Mouse (Mus musculus): ENCODE data around the gene Ten1. TPM values are rescaled to one million over a fixed set of nuclear protein-coding genes. Genes with fewer than 3 reads are reported as not detected.

Gene Ten1
- polyA plus RNA-seq, 1 experiment from 2014 or later: 51.9 TPM

DNA sequence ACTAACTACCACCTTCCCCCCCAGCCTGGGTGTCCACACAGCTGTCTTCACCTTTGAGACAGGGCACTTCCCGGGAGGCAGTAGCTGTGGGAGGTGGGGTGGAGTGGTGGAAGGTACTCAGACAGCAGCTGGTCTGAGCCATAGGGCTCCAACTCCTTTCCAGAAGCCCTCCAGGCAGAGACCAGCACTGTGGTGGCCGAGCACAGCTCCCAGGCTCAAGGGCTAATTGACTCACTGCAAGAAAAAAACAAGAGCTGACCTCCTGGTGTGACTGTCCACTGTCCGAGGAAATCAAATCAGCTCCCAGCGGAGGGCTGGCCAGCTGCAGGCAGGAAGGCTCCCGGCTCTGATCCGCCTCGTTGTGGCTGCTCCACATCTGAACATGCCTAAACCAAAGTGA is 41.1 kb downstream of the Ten1 start:
- no peaks in the 10 kb centered on the region for H3K9me3 ChIP-seq (ENCODE audit: control insufficient read depth, low read length)
- ATAC-seq (ENCODE audit: low FRiP score, low TSS enrichment) (no peak), DNase-seq (ENCODE audit: low spot score) (no peak)
- H3K4me3 ChIP-seq (ENCODE audit: low read depth, low read length): no peak overlapping the region
- TF ChIP-seq EP300 (optimal IDR thresholded peaks at IDR 0.05) (no peak), CTCF (IDR thresholded peaks at IDR 0.05; ENCODE audit: low read depth) (no peak)
- H3K27ac ChIP-seq (replicated peaks): no peak overlapping the region
- H3K36me3 ChIP-seq (ENCODE audit: control insufficient read depth, insufficient read depth, low read length): peaks cover 4% of the 10 kb centered on the region; the same call in 1 of the 2 replicates
- H3K4me1 ChIP-seq (replicated peaks; ENCODE audit: control insufficient read depth, insufficient read depth): no peaks in the 10 kb centered on the region
- no peak overlapping the region for H3K9ac ChIP-seq (ENCODE audit: low read length)
- no peaks in the 10 kb centered on the region for H3K27me3 ChIP-seq (ENCODE audit: control insufficient read depth, insufficient read depth, low read length)
- 54% methylated on average over 7 of the region's 7 CpGs for WGBS
- no peak overlapping the region for H3K4me2 ChIP-seq (replicated peaks; ENCODE audit: low read depth)

GRCm38 (mm10) chr11:116241744-116242235 is 43.1 kb downstream of the Ten1 start:
- Histone ChIP-seq H3K9me3 (ENCODE audit: control insufficient read depth, low read length) (no peaks in the 10 kb centered on the region), H3K27me3 (ENCODE audit: control insufficient read depth, insufficient read depth, low read length) (no peaks in the 10 kb centered on the region), H3K4me2 (replicated peaks; ENCODE audit: low read depth) (no peak overlapping the region), H3K36me3 (ENCODE audit: control insufficient read depth, insufficient read depth, low read length) (peaks cover 17% of the 10 kb centered on the region), H3K9ac (ENCODE audit: low read length) (no peak overlapping the region), H3K4me1 (replicated peaks; ENCODE audit: control insufficient read depth, insufficient read depth) (no peaks in the 10 kb centered on the region), H3K4me3 (ENCODE audit: low read depth, low read length) (no peak overlapping the region), H3K27ac (replicated peaks) (no peak overlapping the region)
- TF ChIP-seq EP300 (optimal IDR thresholded peaks at IDR 0.05) (no peak), CTCF (IDR thresholded peaks at IDR 0.05; ENCODE audit: low read depth) (no peak)
- WGBS: 50% methylated on average over 12 of the region's 12 CpGs
- ATAC-seq (ENCODE audit: low FRiP score, low TSS enrichment) (no peak), DNase-seq (ENCODE audit: low spot score) (no peak)

DNA sequence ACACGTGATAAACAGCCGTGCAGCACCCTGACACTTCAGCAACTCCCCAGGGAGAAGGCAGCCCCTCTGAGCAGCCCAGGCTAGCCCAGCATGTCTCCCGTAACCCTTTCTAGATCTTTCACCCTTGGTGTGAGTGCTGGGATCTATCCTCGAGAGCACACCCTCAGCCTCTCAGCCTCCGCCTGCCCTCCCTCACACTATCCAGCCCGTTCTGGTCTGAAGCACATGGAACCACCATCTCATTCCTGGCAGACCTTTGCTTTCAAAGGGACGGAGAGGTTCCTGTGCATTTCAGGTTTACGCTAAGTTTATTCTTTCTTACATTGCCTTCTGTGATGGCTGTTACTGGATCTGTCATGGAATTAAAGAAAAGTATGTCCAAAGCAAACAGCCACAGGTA is 45.9 kb downstream of the Ten1 start:
- H3K9me3 ChIP-seq (ENCODE audit: control insufficient read depth, low read length): no peaks in the 10 kb centered on the region
- no peaks in the 10 kb centered on the region for H3K4me1 ChIP-seq (replicated peaks; ENCODE audit: control insufficient read depth, insufficient read depth)
- H3K4me3 ChIP-seq (ENCODE audit: low read depth, low read length): no peak overlapping the region
- H3K27ac ChIP-seq (replicated peaks): no peak overlapping the region
- 71% methylated on average over 8 of the region's 8 CpGs for WGBS
- no peaks in the 10 kb centered on the region for H3K27me3 ChIP-seq (ENCODE audit: control insufficient read depth, insufficient read depth, low read length)
- no peak overlapping the region for H3K9ac ChIP-seq (ENCODE audit: low read length)
- no peak overlapping the region for H3K4me2 ChIP-seq (replicated peaks; ENCODE audit: low read depth)
- no peak for DNase-seq (ENCODE audit: low spot score)
- H3K36me3 ChIP-seq (ENCODE audit: control insufficient read depth, insufficient read depth, low read length): peaks cover 30% of the 10 kb centered on the region
- no peak for TF ChIP-seq CTCF (IDR thresholded peaks at IDR 0.05; ENCODE audit: low read depth)
- TF ChIP-seq EP300 (optimal IDR thresholded peaks at IDR 0.05): no peak
- ATAC-seq (ENCODE audit: low FRiP score, low TSS enrichment): no peak

GRCm38 (mm10) chr11:116245616-116246015 is 47.0 kb downstream of the Ten1 start:
- no peak for DNase-seq (ENCODE audit: low spot score)
- no peak overlapping the region for H3K4me2 ChIP-seq (replicated peaks; ENCODE audit: low read depth)
- H3K36me3 ChIP-seq (ENCODE audit: control insufficient read depth, insufficient read depth, low read length): peaks cover 38% of the 10 kb centered on the region
- no peak for TF ChIP-seq EP300 (optimal IDR thresholded peaks at IDR 0.05)
- TF ChIP-seq CTCF (IDR thresholded peaks at IDR 0.05; ENCODE audit: low read depth): no peak
- no peaks in the 10 kb centered on the region for H3K27me3 ChIP-seq (ENCODE audit: control insufficient read depth, insufficient read depth, low read length)
- no peaks in the 10 kb centered on the region for H3K4me1 ChIP-seq (replicated peaks; ENCODE audit: control insufficient read depth, insufficient read depth)
- H3K4me3 ChIP-seq (ENCODE audit: low read depth, low read length): no peak overlapping the region
- H3K27ac ChIP-seq (replicated peaks): no peak overlapping the region
- ATAC-seq (ENCODE audit: low FRiP score, low TSS enrichment): no peak
- WGBS: 73% methylated on average over 6 of the region's 6 CpGs
- no peaks in the 10 kb centered on the region for H3K9me3 ChIP-seq (ENCODE audit: control insufficient read depth, low read length)
- H3K9ac ChIP-seq (ENCODE audit: low read length): no peak overlapping the region

DNA sequence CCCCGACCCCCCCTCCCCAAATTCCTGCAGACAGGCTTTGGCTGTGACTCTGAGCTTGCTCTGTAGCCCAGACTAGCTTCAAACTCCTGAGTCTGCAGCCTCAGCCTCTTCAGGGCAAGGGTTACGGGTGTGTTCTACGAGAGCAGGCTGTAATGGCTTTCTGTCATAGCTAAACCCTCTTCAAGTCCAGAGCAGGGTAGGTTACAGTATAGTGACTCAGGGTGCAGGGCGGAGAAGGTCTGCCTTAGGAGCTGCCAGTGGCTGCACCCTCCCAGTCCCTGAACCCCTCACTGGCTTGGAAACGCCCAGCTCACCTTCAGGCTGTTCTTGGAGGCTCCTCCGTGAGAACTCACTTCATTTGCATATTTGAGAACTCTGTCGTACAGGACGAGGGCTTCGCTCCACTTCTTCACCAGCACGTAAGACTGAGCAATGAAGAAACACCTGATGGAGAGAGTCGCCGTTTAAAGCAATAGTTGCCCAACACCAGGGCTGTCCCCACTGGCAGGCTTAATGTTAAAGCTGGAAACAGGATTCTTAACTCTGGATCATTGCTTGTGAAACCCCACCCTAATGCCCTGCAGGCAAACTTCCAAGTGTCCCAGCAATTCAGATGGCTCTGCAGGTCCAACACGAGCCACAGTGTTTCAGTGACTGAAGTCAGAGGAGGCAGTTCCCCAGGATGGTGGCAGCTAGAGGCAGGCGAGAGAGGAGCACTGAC is 49.0 kb downstream of the Ten1 start:
- no peak overlapping the region for H3K4me2 ChIP-seq (replicated peaks; ENCODE audit: low read depth)
- no peak overlapping the region for H3K4me3 ChIP-seq (ENCODE audit: low read depth, low read length)
- no peaks in the 10 kb centered on the region for H3K27me3 ChIP-seq (ENCODE audit: control insufficient read depth, insufficient read depth, low read length)
- ATAC-seq (ENCODE audit: low FRiP score, low TSS enrichment): peak; percentile 89
- H3K27ac ChIP-seq (replicated peaks): peak overlapping the region; percentile 74
- TF ChIP-seq CTCF (IDR thresholded peaks at IDR 0.05; ENCODE audit: low read depth) (no peak), EP300 (optimal IDR thresholded peaks at IDR 0.05) (no peak)
- H3K36me3 ChIP-seq (ENCODE audit: control insufficient read depth, insufficient read depth, low read length): peaks cover 55% of the 10 kb centered on the region
- no peaks in the 10 kb centered on the region for H3K9me3 ChIP-seq (ENCODE audit: control insufficient read depth, low read length)
- 65% methylated on average over 14 of the region's 14 CpGs for WGBS
- H3K4me1 ChIP-seq (replicated peaks; ENCODE audit: control insufficient read depth, insufficient read depth): no peaks in the 10 kb centered on the region
- H3K9ac ChIP-seq (ENCODE audit: low read length): no peak overlapping the region
- DNase-seq (ENCODE audit: low spot score): peak; percentile 55

GRCm38 (mm10) chr11:116250898-116251297 is 52.2 kb downstream of the Ten1 start:
- DNase-seq (ENCODE audit: low spot score) (no peak), ATAC-seq (ENCODE audit: low FRiP score, low TSS enrichment) (no peak)
- no peaks in the 10 kb centered on the region for H3K27me3 ChIP-seq (ENCODE audit: control insufficient read depth, insufficient read depth, low read length)
- no peaks in the 10 kb centered on the region for H3K9me3 ChIP-seq (ENCODE audit: control insufficient read depth, low read length)
- no peak for TF ChIP-seq EP300 (optimal IDR thresholded peaks at IDR 0.05)
- TF ChIP-seq CTCF (IDR thresholded peaks at IDR 0.05; ENCODE audit: low read depth): no peak
- no peak overlapping the region for H3K4me2 ChIP-seq (replicated peaks; ENCODE audit: low read depth)
- peaks cover 60% of the 10 kb centered on the region for H3K36me3 ChIP-seq (ENCODE audit: control insufficient read depth, insufficient read depth, low read length)
- H3K27ac ChIP-seq (replicated peaks): 0 out of 2 replicates have a peak overlapping the region, but pooled peaks have one; percentile 8
- no peak overlapping the region for H3K9ac ChIP-seq (ENCODE audit: low read length)
- no peaks in the 10 kb centered on the region for H3K4me1 ChIP-seq (replicated peaks; ENCODE audit: control insufficient read depth, insufficient read depth)
- WGBS: 84% methylated on average over 8 of the region's 8 CpGs
- no peak overlapping the region for H3K4me3 ChIP-seq (ENCODE audit: low read depth, low read length)
